ENCODE assay signal across 8 mouse cellular contexts in genomic region chr6:72164321-72165275, GRCm38 (mm10).
DNase-seq lines count a peak whose midpoint lies in the region; ATAC-seq and TF ChIP-seq lines count a peak whose summit lies in the region.

No protein-coding gene starts in this region.

- H3K4me1 ChIP-seq in embryonic fibroblast, embryonic 13.5 days (ENCODE audit: control insufficient read depth, insufficient read depth, low read length): peaks cover 5% of the 10 kb centered on the region; the same call in 1 of the 2 replicates
- peaks cover 6% of the 10 kb centered on the region; the same call in 1 of the 2 replicates for H3K4me1 ChIP-seq in heart, embryonic 11.5 days (ENCODE audit: control insufficient read depth, insufficient read depth, low read length)
- H3K4me1 ChIP-seq in kidney, embryonic 15.5 days: peaks cover 16% of the 10 kb centered on the region
- H3K4me1 ChIP-seq in limb, embryonic 15.5 days: peaks cover 7% of the 10 kb centered on the region; the same call in 1 of the 2 replicates
- H3K4me1 ChIP-seq in midbrain, postnatal 0 days (ENCODE audit: insufficient read depth, low read length): no peaks in the 10 kb centered on the region

- H3K4me3 ChIP-seq in C2C12 (ENCODE audit: insufficient read depth, poor library complexity, severe bottlenecking): no peak overlapping the region
- H3K4me3 ChIP-seq in embryonic fibroblast, embryonic 13.5 days (ENCODE audit: insufficient read depth, low read length): no peak overlapping the region
- no peak overlapping the region for H3K4me3 ChIP-seq in heart, embryonic 11.5 days (ENCODE audit: low read depth, low read length)
- no peak overlapping the region for H3K4me3 ChIP-seq in kidney, embryonic 15.5 days (replicated peaks)
- no peak overlapping the region for H3K4me3 ChIP-seq in limb, embryonic 15.5 days
- no peak overlapping the region for H3K4me3 ChIP-seq in midbrain, postnatal 0 days (ENCODE audit: low read depth, low read length)

- no peaks in the 10 kb centered on the region for H3K79me3 ChIP-seq in C2C12 (ENCODE audit: low read depth)

- H3K36me3 ChIP-seq in C2C12 (ENCODE audit: control insufficient read depth, insufficient read depth): no peaks in the 10 kb centered on the region
- H3K36me3 ChIP-seq in heart, embryonic 11.5 days (ENCODE audit: control insufficient read depth, insufficient read depth, low read length): no peaks in the 10 kb centered on the region
- H3K36me3 ChIP-seq in kidney, embryonic 15.5 days: no peaks in the 10 kb centered on the region
- H3K36me3 ChIP-seq in limb, embryonic 15.5 days: no peaks in the 10 kb centered on the region
- H3K36me3 ChIP-seq in midbrain, postnatal 0 days (ENCODE audit: insufficient read depth, low read length): no peaks in the 10 kb centered on the region

- peak; percentile 91 for TF ChIP-seq CTCF in C2C12 (IDR thresholded peaks at IDR 0.05; ENCODE audit: control insufficient read depth, insufficient read depth, insufficient read length)
- TF ChIP-seq CTCF in embryonic fibroblast, embryonic 13.5 days (IDR thresholded peaks at IDR 0.05; ENCODE audit: borderline replicate concordance, insufficient read depth, low read length): peak; percentile 96
- TF ChIP-seq CTCF in midbrain, postnatal 0 days (IDR thresholded peaks at IDR 0.05): peak; percentile 96

- peak overlapping the region; percentile 19 for H3ac ChIP-seq in C2C12 (ENCODE audit: control insufficient read depth, insufficient read length, low read depth)

- H3K9ac ChIP-seq in heart, embryonic 11.5 days (ENCODE audit: low read depth, low read length): no peak overlapping the region
- no peak overlapping the region for H3K9ac ChIP-seq in kidney, embryonic 15.5 days
- no peak overlapping the region for H3K9ac ChIP-seq in limb, embryonic 15.5 days
- H3K9ac ChIP-seq in midbrain, postnatal 0 days (replicated peaks; ENCODE audit: low read length, poor library complexity, severe bottlenecking): no peak overlapping the region

- H3K4me2 ChIP-seq in heart, embryonic 11.5 days: peak overlapping the region; percentile 30; the same call in 1 of the 2 replicates
- no peak overlapping the region for H3K4me2 ChIP-seq in kidney, embryonic 15.5 days
- no peak overlapping the region for H3K4me2 ChIP-seq in limb, embryonic 15.5 days
- H3K4me2 ChIP-seq in midbrain, postnatal 0 days (ENCODE audit: low read depth, low read length, poor library complexity, severe bottlenecking): no peak overlapping the region

- H3K27ac ChIP-seq in embryonic fibroblast, embryonic 13.5 days (ENCODE audit: insufficient read depth, low read length): no peak overlapping the region
- no peak overlapping the region for H3K27ac ChIP-seq in heart, embryonic 11.5 days (ENCODE audit: low read depth, low read length)
- H3K27ac ChIP-seq in kidney, embryonic 15.5 days: peak overlapping the region; percentile 15
- no peak overlapping the region for H3K27ac ChIP-seq in limb, embryonic 15.5 days
- no peak overlapping the region for H3K27ac ChIP-seq in midbrain, postnatal 0 days (ENCODE audit: low read depth, low read length)

- no peak for TF ChIP-seq POLR2A in embryonic fibroblast, embryonic 13.5 days (IDR thresholded peaks at IDR 0.05; ENCODE audit: low read depth, low read length)

- H3K79me2 ChIP-seq in C2C12 (ENCODE audit: control insufficient read depth, insufficient read depth): no peaks in the 10 kb centered on the region

- H3K9me3 ChIP-seq in heart, embryonic 11.5 days (replicated peaks; ENCODE audit: control insufficient read depth, low read length): no peaks in the 10 kb centered on the region
- no peaks in the 10 kb centered on the region for H3K9me3 ChIP-seq in kidney, embryonic 15.5 days (replicated peaks)
- H3K9me3 ChIP-seq in limb, embryonic 15.5 days: no peaks in the 10 kb centered on the region
- no peaks in the 10 kb centered on the region for H3K9me3 ChIP-seq in midbrain, postnatal 0 days (ENCODE audit: low read length)

- no peaks in the 10 kb centered on the region for H3K27me3 ChIP-seq in C2C12 (ENCODE audit: control insufficient read depth, insufficient read depth, insufficient read length)
- no peaks in the 10 kb centered on the region for H3K27me3 ChIP-seq in heart, embryonic 11.5 days (ENCODE audit: control insufficient read depth, insufficient read depth, low read length)
- no peaks in the 10 kb centered on the region for H3K27me3 ChIP-seq in kidney, embryonic 15.5 days
- H3K27me3 ChIP-seq in limb, embryonic 15.5 days: no peaks in the 10 kb centered on the region
- H3K27me3 ChIP-seq in midbrain, postnatal 0 days (ENCODE audit: insufficient read depth, low read length): no peaks in the 10 kb centered on the region

- WGBS in heart, embryonic 11.5 days (ENCODE audit: insufficient replicate concordance): 16% methylated on average over 20 of the region's 20 CpGs
- WGBS in kidney, embryonic 15.5 days: 16% methylated on average over 20 of the region's 20 CpGs
- WGBS in limb, embryonic 15.5 days: 19% methylated on average over 20 of the region's 20 CpGs
- 23% methylated on average over 20 of the region's 20 CpGs for WGBS in midbrain, postnatal 0 days

- ATAC-seq in heart, embryonic 11.5 days (replicated peaks; ENCODE audit: insufficient number of reproducible peaks, low FRiP score, low TSS enrichment): peak; percentile 56
- ATAC-seq in kidney, embryonic 15.5 days (replicated peaks; ENCODE audit: low FRiP score): peak; percentile 82
- peak; percentile 72; the same call in 1 of the 2 replicates for ATAC-seq in limb, embryonic 15.5 days (ENCODE audit: insufficient number of reproducible peaks, low FRiP score, low TSS enrichment, low read depth)
- peak; percentile 90 for ATAC-seq in midbrain, postnatal 0 days (ENCODE audit: low FRiP score)

- DNase-seq in brain, adult 2 months (ENCODE audit: low read depth, low spot score): peak; percentile 91
- peak; percentile 94 for DNase-seq in midbrain, postnatal 0 days (ENCODE audit: low spot score)
- peak; percentile 78 to 91 for DNase-seq in spleen, postnatal 10 days (ENCODE audit: low spot score in 2 of 2)

TF ChIP-seq in C2C12, 6 proteins besides CTCF, POLR2A, EP300 and RAD21:
- TF ChIP-seq FOSL1 (IDR thresholded peaks at IDR 0.05; ENCODE audit: insufficient read depth, low read length, poor library complexity, severe bottlenecking): no peak
- peak; percentile 36 for TF ChIP-seq MAX (IDR thresholded peaks at IDR 0.05)
